Mouse (Mus musculus): Measurements from ENCODE around the gene Rnf216. TPM values are rescaled to one million over a fixed set of nuclear protein-coding genes. Genes with fewer than 3 reads are reported as not detected.

Rnf216 gene
- polyA plus RNA-seq, 1 experiment from 2014 or later: 29.2 TPM

DNA sequence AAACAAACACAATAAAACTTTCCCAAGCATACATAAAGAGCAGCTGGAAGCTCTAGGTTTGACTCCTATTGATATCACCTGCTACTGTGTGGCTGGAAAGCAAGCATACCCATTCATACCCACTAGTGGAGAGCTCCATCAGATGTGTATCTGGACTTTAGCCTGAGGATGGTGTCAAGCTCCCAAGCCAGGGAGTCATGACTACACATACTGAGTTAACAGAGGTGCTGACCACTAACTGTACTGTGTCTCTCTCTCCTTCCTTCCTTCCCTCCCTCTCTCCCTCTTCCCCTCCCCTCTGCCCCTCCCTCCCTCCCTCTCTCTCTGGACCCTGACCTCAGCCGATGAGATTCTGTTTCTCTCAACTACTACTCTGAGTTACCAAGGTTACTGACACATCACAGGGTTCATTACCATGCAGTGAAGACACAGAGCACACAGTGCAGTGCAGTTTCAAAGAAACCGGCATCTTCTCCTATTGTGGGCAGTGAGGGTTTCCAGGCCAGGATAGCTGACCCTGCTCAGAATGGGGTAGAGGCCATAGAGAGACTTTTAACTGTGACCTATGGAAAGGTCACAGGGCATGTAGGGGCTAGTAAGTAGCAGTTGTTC is 51.9 kb downstream of the Rnf216 start:
- Histone ChIP-seq H3K4me1 (ENCODE audit: control insufficient read depth, insufficient read depth, low read length) (peaks cover 10% of the 10 kb centered on the region), H3K9me3 (ENCODE audit: control insufficient read depth, low read length) (no peaks in the 10 kb centered on the region), H3K4me3 (ENCODE audit: low read depth, low read length) (no peak overlapping the region), H3K27ac (ENCODE audit: low read depth, low read length) (peak overlapping the region; percentile 45), H3K9ac (ENCODE audit: low read length) (no peak overlapping the region), H3K36me3 (ENCODE audit: control insufficient read depth, insufficient read depth, low read length) (0 out of 2 replicates have a peak, but pooled peaks cover 4% of the 10 kb centered on the region), H3K4me2 (no peak overlapping the region), H3K27me3 (ENCODE audit: control insufficient read depth, insufficient read depth, low read length) (peaks cover 2% of the 10 kb centered on the region; the same call in 1 of the 2 replicates)
- WGBS: 3% methylated on average over 2 of the region's 2 CpGs
- ATAC-seq (ENCODE audit: low FRiP score) (peak; percentile 82), DNase-seq (ENCODE audit: low spot score, missing footprints) (peak; percentile 89)

DNA sequence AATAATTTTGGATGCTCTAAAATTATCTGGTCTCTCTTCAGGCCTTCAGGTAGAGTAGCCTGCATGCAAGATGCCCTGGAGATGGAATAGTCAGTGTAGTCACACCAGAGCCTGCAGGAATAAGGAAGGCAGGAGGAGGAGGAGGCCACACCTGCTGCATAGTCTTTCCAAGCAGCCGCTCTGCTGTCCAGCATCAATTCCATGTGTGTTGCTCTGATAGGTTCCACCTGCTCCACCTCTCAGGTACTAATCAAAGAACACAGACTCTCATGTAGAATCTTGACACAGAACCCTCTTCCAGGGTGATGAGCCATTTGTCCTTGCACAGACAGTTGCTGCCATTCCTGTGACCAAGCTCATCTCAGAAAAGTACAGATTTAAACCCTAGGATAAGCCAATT is 52.8 kb downstream of the Rnf216 start:
- DNase-seq (ENCODE audit: low spot score, missing footprints) (no peak), ATAC-seq (ENCODE audit: low FRiP score) (no peak)
- Histone ChIP-seq H3K4me2 (no peak overlapping the region), H3K9me3 (ENCODE audit: control insufficient read depth, low read length) (no peaks in the 10 kb centered on the region), H3K27me3 (ENCODE audit: control insufficient read depth, insufficient read depth, low read length) (peaks cover 2% of the 10 kb centered on the region; the same call in 1 of the 2 replicates), H3K4me1 (ENCODE audit: control insufficient read depth, insufficient read depth, low read length) (peaks cover 10% of the 10 kb centered on the region), H3K9ac (ENCODE audit: low read length) (no peak overlapping the region), H3K27ac (ENCODE audit: low read depth, low read length) (no peak overlapping the region), H3K4me3 (ENCODE audit: low read depth, low read length) (no peak overlapping the region), H3K36me3 (ENCODE audit: control insufficient read depth, insufficient read depth, low read length) (0 out of 2 replicates have a peak, but pooled peaks cover 4% of the 10 kb centered on the region)
- 88% methylated on average over 1 of the region's 1 CpGs for WGBS

DNA sequence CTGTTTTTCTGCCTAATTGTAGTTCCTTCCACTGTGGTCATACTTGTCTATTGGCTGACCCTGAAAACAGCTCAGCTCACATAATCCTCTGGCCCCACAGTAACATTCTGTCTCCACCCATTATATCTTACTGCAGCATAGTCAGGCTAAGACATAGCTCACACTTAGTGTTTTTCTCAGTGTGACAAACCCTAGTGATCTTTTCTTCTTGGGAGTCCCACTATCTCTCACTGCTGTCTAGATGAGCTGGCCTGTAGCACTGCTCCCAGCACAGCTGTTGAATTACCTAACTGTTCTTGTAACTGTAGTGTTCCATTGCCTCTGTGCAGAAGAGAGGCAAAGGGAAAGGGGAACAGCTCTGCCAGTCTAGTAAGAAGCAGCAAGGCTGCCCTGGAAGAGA is 53.6 kb downstream of the Rnf216 start:
- Histone ChIP-seq H3K9ac (ENCODE audit: low read length) (no peak overlapping the region), H3K4me3 (ENCODE audit: low read depth, low read length) (no peak overlapping the region), H3K27me3 (ENCODE audit: control insufficient read depth, insufficient read depth, low read length) (peaks cover 2% of the 10 kb centered on the region; the same call in 1 of the 2 replicates), H3K27ac (ENCODE audit: low read depth, low read length) (no peak overlapping the region), H3K4me1 (ENCODE audit: control insufficient read depth, insufficient read depth, low read length) (peaks cover 10% of the 10 kb centered on the region), H3K4me2 (no peak overlapping the region), H3K9me3 (ENCODE audit: control insufficient read depth, low read length) (no peaks in the 10 kb centered on the region), H3K36me3 (ENCODE audit: control insufficient read depth, insufficient read depth, low read length) (0 out of 2 replicates have a peak, but pooled peaks cover 2% of the 10 kb centered on the region)
- ATAC-seq (ENCODE audit: low FRiP score) (no peak), DNase-seq (ENCODE audit: low spot score, missing footprints) (no peak)

DNA sequence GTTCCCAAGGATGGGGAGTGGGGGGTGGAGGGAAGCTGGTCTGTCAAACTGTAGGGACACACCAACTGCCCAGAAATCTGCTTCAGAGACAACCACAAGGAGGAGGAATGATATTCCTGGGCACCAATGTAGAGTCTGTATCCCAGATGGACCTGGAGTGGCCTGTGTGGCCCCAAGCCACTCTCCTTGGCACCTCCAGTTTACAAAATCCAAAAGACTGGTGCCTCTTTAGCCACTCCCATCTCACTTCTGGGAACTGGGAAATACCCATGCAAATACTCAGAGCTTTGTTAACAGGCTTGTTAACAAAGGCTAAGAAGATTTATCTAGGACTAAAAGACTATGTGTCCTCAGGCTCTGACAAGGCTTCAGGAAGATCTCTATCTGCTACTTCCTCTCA is 54.1 kb downstream of the Rnf216 start:
- Histone ChIP-seq H3K4me3 (ENCODE audit: low read depth, low read length) (no peak overlapping the region), H3K9ac (ENCODE audit: low read length) (no peak overlapping the region), H3K27me3 (ENCODE audit: control insufficient read depth, insufficient read depth, low read length) (peaks cover 2% of the 10 kb centered on the region; the same call in 1 of the 2 replicates), H3K9me3 (ENCODE audit: control insufficient read depth, low read length) (no peaks in the 10 kb centered on the region), H3K36me3 (ENCODE audit: control insufficient read depth, insufficient read depth, low read length) (0 out of 2 replicates have a peak, but pooled peaks cover 2% of the 10 kb centered on the region), H3K4me2 (no peak overlapping the region), H3K27ac (ENCODE audit: low read depth, low read length) (no peak overlapping the region; the same call in 1 of the 2 replicates), H3K4me1 (ENCODE audit: control insufficient read depth, insufficient read depth, low read length) (peaks cover 16% of the 10 kb centered on the region)
- DNase-seq (ENCODE audit: low spot score, missing footprints) (no peak), ATAC-seq (ENCODE audit: low FRiP score) (no peak)

DNA sequence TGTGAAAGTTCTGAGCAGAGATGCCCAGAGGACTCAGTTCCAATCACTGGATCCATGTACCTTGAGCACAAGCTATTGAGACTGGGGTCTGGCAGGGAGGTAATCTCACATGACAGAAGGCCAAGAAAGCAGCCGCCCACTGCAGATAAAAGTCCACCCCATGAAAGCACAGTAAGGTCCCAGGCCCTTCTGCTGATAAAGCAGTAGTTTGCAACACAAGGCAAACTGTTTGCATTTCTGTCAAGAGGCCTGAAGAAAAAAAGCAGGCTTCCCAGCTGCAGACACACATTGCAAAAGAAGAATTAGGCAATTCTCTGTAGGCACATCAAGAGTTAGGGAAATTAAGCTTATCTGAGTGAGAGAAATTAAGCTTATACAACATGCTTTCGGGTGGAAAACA is 54.6 kb downstream of the Rnf216 start:
- H3K36me3 ChIP-seq (ENCODE audit: control insufficient read depth, insufficient read depth, low read length): 0 out of 2 replicates have a peak, but pooled peaks cover 2% of the 10 kb centered on the region
- no peak for DNase-seq (ENCODE audit: low spot score, missing footprints)
- H3K4me2 ChIP-seq: no peak overlapping the region
- H3K4me1 ChIP-seq (ENCODE audit: control insufficient read depth, insufficient read depth, low read length): peaks cover 16% of the 10 kb centered on the region
- H3K27ac ChIP-seq (ENCODE audit: low read depth, low read length): no peak overlapping the region; the same call in 1 of the 2 replicates
- no peak for ATAC-seq (ENCODE audit: low FRiP score)
- 64% methylated on average over 2 of the region's 2 CpGs for WGBS
- no peak overlapping the region for H3K4me3 ChIP-seq (ENCODE audit: low read depth, low read length)
- H3K9me3 ChIP-seq (ENCODE audit: control insufficient read depth, low read length): no peaks in the 10 kb centered on the region
- H3K9ac ChIP-seq (ENCODE audit: low read length): no peak overlapping the region
- peaks cover 2% of the 10 kb centered on the region; the same call in 1 of the 2 replicates for H3K27me3 ChIP-seq (ENCODE audit: control insufficient read depth, insufficient read depth, low read length)

DNA sequence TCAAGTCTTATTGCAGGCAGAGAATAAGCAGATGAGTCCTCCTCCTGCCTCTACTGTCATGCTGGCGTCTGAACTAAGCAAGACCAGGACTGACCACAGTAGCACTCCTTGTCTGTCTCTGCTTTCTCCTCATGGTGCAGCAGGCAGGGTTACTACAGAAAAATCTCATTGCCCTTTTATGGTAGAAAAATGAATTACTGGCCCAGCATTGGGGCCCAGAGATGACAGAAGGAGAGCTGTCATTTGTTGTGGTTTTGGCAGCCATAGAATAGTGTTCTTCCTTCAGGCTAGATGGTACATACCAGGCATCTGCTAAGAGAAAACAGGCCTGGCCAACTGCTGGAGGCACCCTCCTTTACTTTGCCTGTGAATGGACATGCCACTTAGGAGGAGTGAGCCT is 55.0 kb downstream of the Rnf216 start:
- no peak overlapping the region for H3K27ac ChIP-seq (ENCODE audit: low read depth, low read length)
- H3K36me3 ChIP-seq (ENCODE audit: control insufficient read depth, insufficient read depth, low read length): 0 out of 2 replicates have a peak, but pooled peaks cover 2% of the 10 kb centered on the region
- no peak for ATAC-seq (ENCODE audit: low FRiP score)
- no peak overlapping the region for H3K9ac ChIP-seq (ENCODE audit: low read length)
- no peak for DNase-seq (ENCODE audit: low spot score, missing footprints)
- peaks cover 16% of the 10 kb centered on the region for H3K4me1 ChIP-seq (ENCODE audit: control insufficient read depth, insufficient read depth, low read length)
- no peaks in the 10 kb centered on the region for H3K9me3 ChIP-seq (ENCODE audit: control insufficient read depth, low read length)
- 76% methylated on average over 1 of the region's 1 CpGs for WGBS
- H3K27me3 ChIP-seq (ENCODE audit: control insufficient read depth, insufficient read depth, low read length): peaks cover 2% of the 10 kb centered on the region; the same call in 1 of the 2 replicates
- no peak overlapping the region for H3K4me3 ChIP-seq (ENCODE audit: low read depth, low read length)
- H3K4me2 ChIP-seq: no peak overlapping the region

DNA sequence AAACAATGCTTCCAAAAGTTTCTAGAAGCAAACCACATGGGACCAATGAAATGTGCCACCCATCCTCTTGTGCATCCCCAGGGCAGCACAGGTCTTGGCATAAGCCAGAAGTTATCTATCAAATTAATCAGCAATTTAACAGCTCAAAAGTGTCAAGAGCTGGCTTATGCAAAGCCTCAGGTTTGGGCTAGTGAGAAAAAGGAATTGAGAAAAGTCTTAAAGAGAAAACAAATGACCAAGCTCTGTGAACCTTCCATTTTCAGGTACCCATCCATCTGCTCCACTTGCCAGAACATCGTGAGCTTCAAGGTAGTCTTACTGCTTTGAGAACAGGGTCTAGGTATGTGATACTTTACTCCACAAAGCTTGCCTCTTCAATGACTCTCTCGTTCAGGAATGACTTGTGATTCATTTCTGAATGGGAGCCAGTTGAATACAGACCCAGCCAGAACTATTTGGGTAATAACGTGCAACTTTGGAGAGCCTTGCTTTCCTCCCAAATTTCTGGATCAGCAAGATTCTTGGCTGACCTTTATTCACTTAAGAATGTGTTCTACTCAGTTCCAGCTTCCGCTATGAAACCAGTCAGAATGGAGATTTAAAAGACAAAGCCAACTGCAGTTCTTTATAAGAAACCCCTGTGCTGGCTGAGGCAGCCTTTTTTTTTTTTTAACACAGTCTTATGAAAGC is 56.5 kb downstream of the Rnf216 start:
- H3K4me1 ChIP-seq (ENCODE audit: control insufficient read depth, insufficient read depth, low read length): peaks cover 13% of the 10 kb centered on the region
- WGBS: 84% methylated on average over 4 of the region's 4 CpGs
- no peak overlapping the region for H3K4me2 ChIP-seq
- H3K36me3 ChIP-seq (ENCODE audit: control insufficient read depth, insufficient read depth, low read length): 0 out of 2 replicates have a peak, but pooled peaks cover 2% of the 10 kb centered on the region
- H3K27me3 ChIP-seq (ENCODE audit: control insufficient read depth, insufficient read depth, low read length): peaks cover 2% of the 10 kb centered on the region; the same call in 1 of the 2 replicates
- no peak for ATAC-seq (ENCODE audit: low FRiP score)
- H3K9me3 ChIP-seq (ENCODE audit: control insufficient read depth, low read length): no peaks in the 10 kb centered on the region
- no peak overlapping the region for H3K27ac ChIP-seq (ENCODE audit: low read depth, low read length)
- H3K4me3 ChIP-seq (ENCODE audit: low read depth, low read length): no peak overlapping the region
- DNase-seq (ENCODE audit: low spot score, missing footprints): no peak
- H3K9ac ChIP-seq (ENCODE audit: low read length): no peak overlapping the region

DNA sequence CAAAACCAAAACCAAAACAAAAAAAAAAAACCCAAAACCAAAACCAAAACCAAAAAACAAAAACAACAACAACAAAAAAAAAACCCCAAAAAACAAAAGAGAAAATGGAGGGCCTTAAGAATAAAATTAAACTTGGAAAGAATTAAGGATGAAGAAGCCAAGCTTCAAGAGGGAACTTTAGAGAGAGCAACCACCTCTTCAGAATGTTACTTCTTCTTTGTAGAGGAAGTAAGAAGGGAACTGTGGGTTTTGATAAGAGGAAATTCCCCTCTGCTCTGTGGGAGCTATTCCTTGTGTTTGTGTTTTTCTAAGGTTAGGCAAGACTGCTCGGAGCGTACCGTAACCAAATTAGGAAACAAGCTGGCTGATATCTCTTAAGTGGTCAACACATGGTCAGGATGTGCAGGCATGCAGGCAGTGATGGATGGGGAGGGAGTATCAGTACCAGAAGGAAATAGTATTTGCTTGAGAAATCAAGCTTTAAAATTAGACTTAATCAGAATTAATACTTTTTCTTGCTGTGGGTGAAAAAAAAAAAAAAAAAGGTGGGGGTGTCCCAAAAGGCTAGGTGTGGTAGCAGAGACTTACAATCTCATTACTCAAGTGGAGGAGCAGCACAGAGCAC is 57.2 kb downstream of the Rnf216 start:
- H3K4me3 ChIP-seq (ENCODE audit: low read depth, low read length): no peak overlapping the region
- H3K4me2 ChIP-seq: no peak overlapping the region
- WGBS: 87% methylated on average over 3 of the region's 3 CpGs
- H3K9ac ChIP-seq (ENCODE audit: low read length): no peak overlapping the region
- H3K27ac ChIP-seq (ENCODE audit: low read depth, low read length): no peak overlapping the region
- H3K27me3 ChIP-seq (ENCODE audit: control insufficient read depth, insufficient read depth, low read length): peaks cover 2% of the 10 kb centered on the region; the same call in 1 of the 2 replicates
- H3K4me1 ChIP-seq (ENCODE audit: control insufficient read depth, insufficient read depth, low read length): peaks cover 10% of the 10 kb centered on the region
- H3K36me3 ChIP-seq (ENCODE audit: control insufficient read depth, insufficient read depth, low read length): peaks cover 2% of the 10 kb centered on the region; the same call in 1 of the 2 replicates
- DNase-seq (ENCODE audit: low spot score, missing footprints) (no peak), ATAC-seq (ENCODE audit: low FRiP score) (no peak)
- H3K9me3 ChIP-seq (ENCODE audit: control insufficient read depth, low read length): no peaks in the 10 kb centered on the region

DNA sequence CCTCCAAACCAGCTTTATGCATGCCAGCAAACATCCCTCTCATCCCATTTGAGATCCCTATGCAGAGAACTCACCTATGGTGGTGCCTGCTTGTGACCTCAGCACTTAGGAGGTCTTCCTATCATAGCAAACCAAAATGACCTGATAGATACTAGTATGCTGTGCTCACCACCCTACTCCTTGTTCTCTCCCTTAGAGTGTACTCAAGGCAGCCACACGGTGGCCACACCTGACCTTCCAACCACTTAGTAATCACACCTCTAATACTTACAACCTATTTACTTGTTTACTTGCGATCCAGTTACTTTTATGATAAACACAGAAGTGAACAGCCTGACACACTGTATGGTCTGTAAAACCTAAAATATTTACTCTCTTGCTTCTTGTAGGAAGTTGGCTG is 58.1 kb downstream of the Rnf216 start:
- Histone ChIP-seq H3K9ac (ENCODE audit: low read length) (no peak overlapping the region), H3K4me3 (ENCODE audit: low read depth, low read length) (no peak overlapping the region), H3K27ac (ENCODE audit: low read depth, low read length) (no peak overlapping the region), H3K27me3 (ENCODE audit: control insufficient read depth, insufficient read depth, low read length) (peaks cover 2% of the 10 kb centered on the region; the same call in 1 of the 2 replicates), H3K4me1 (ENCODE audit: control insufficient read depth, insufficient read depth, low read length) (peaks cover 13% of the 10 kb centered on the region), H3K4me2 (no peak overlapping the region), H3K9me3 (ENCODE audit: control insufficient read depth, low read length) (no peaks in the 10 kb centered on the region), H3K36me3 (ENCODE audit: control insufficient read depth, insufficient read depth, low read length) (no peaks in the 10 kb centered on the region; the same call in 1 of the 2 replicates)
- DNase-seq (ENCODE audit: low spot score, missing footprints) (no peak), ATAC-seq (ENCODE audit: low FRiP score) (no peak)
- 85% methylated on average over 2 of the region's 2 CpGs for WGBS

All from midbrain, embryonic 11.5 days (tissue).